Mouse (Mus musculus) myocyte (in vitro differentiated cells): Measurements from ENCODE around the gene Zfp451. TPM values are rescaled to one million over a fixed set of nuclear protein-coding genes. Genes with fewer than 3 reads are reported as not detected.
A peak's percentile ranks its signal among the peaks of the same experiment; 100 is the strongest.

Experiments used
- H3K27me3 ChIP-seq: one replicate; pipeline ENCODE4 v1.6.1; 2011; ENCODE audit not compliant: control insufficient read depth, insufficient read depth, insufficient read length
- H3K36me3 ChIP-seq: one replicate; pipeline ENCODE4 v1.6.1; 2011; ENCODE audit not compliant: control insufficient read depth, insufficient read depth
- H3K4me2 ChIP-seq: one replicate; pipeline ENCODE4 v1.6.1; 2011; ENCODE audit warnings: low read depth, control low read depth
- H3K4me3 ChIP-seq: one replicate; pipeline ENCODE4 v1.5.1; 2011; ENCODE audit warnings: mild to moderate bottlenecking, control low read depth, moderate library complexity
- H3K79me2 ChIP-seq: one replicate; pipeline ENCODE4 v1.6.1; 2011; ENCODE audit not compliant: control insufficient read depth, insufficient read depth
- H3ac ChIP-seq: one replicate; pipeline ENCODE4 v1.6.1; 2011; ENCODE audit not compliant: control insufficient read depth, insufficient read length
- E2F4 ChIP-seq: IDR thresholded peaks from one replicate; pipeline ENCODE4 v1.6.1; 2011; ENCODE audit warnings: mild to moderate bottlenecking, control low read depth, moderate library complexity; ENCODE audit not compliant: insufficient read depth
- MAX ChIP-seq: IDR thresholded peaks from one replicate; pipeline ENCODE4 v1.6.1; 2011; ENCODE audit warnings: low read depth, mild to moderate bottlenecking, control low read depth
- MYOD1 ChIP-seq, 3 experiments: IDR thresholded peaks; one replicate each; pipeline ENCODE4 v1.6.1; 2011; ENCODE audit warnings: control low read depth in 2 of 3, low read depth in 2 of 3, mild to moderate bottlenecking in 2 of 3, moderate library complexity in 1 of 3; ENCODE audit not compliant: insufficient read length in 2 of 3, control insufficient read depth in 1 of 3
- MYOG ChIP-seq, 3 experiments: IDR thresholded peaks; one replicate each; pipeline ENCODE4 v1.6.1; 2011; ENCODE audit warnings: control low read depth in 2 of 3, low read depth in 2 of 3, mild to moderate bottlenecking in 2 of 3; ENCODE audit not compliant: insufficient read length in 2 of 3, control insufficient read depth in 1 of 3, insufficient read depth in 1 of 3
- POLR2A ChIP-seq: IDR thresholded peaks from one replicate; pipeline ENCODE4 v1.6.1; 2011; ENCODE audit warnings: low read depth, mild to moderate bottlenecking, control low read depth, moderate library complexity; ENCODE audit not compliant: insufficient read length
- POLR2AphosphoS2 ChIP-seq: IDR thresholded peaks from one replicate; pipeline ENCODE4 v1.6.1; 2011; ENCODE audit warnings: low read depth, control low read depth; ENCODE audit not compliant: insufficient read length
- REST ChIP-seq: IDR thresholded peaks from one replicate; pipeline ENCODE4 v1.6.1; 2011; ENCODE audit warnings: mild to moderate bottlenecking, control low read depth, moderate library complexity; ENCODE audit not compliant: insufficient read depth, insufficient read length
- TCF12 ChIP-seq: IDR thresholded peaks from one replicate; pipeline ENCODE4 v1.6.1; 2011; ENCODE audit warnings: mild to moderate bottlenecking, control low read depth; ENCODE audit not compliant: poor library complexity, insufficient read depth, severe bottlenecking
- TCF3 ChIP-seq: IDR thresholded peaks from one replicate; pipeline ENCODE4 v1.6.1; 2011; ENCODE audit warnings: low read depth, control low read depth; ENCODE audit not compliant: insufficient read length
- USF1 ChIP-seq: IDR thresholded peaks from one replicate; pipeline ENCODE4 v1.6.1; 2011; ENCODE audit warnings: low read depth, mild to moderate bottlenecking, control low read depth, moderate library complexity
- polyA plus RNA-seq: library from polyadenylated mRNA; unstranded; fragments of >200 nt; fragmentation: generic; extraction: Trizol; gene quantifications from one replicate; pipeline ENCODE4 v1.2.1, GENCODE M21; 2012; ENCODE audit warnings: missing spikeins

Gene Zfp451
- polyA plus RNA-seq, 1 experiment, result 4.9 TPM

DNA sequence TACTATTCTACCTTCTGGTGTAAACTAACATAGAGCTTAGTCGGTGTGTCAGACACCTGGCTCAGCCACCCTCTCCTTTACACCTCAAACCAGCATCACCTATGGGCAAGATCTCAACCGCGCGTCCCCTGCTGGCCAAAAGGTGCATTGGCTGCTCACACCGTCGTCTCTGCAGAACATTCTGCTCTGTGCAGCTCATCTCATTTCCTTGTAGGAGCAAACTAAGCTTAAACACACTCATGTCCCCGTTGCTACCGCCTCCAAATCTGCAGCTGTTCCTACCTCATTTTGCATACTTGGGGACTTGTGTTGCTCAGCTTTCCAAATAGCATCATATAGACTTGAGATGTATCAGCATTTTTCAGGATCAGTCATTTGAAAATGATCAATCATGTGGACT, 71.5 kb downstream of the Zfp451 start:
- H3K79me2 ChIP-seq, result no peaks in the 10 kb centered on the region
- no peak overlapping the region for H3K4me3 ChIP-seq
- H3K27me3 ChIP-seq, result no peaks in the 10 kb centered on the region
- no peak overlapping the region for H3ac ChIP-seq
- peaks cover 4% of the 10 kb centered on the region for H3K36me3 ChIP-seq
- H3K4me2 ChIP-seq, result no peak overlapping the region
- no peak for TF ChIP-seq REST
- peak; percentile 27 for TF ChIP-seq POLR2AphosphoS2

DNA sequence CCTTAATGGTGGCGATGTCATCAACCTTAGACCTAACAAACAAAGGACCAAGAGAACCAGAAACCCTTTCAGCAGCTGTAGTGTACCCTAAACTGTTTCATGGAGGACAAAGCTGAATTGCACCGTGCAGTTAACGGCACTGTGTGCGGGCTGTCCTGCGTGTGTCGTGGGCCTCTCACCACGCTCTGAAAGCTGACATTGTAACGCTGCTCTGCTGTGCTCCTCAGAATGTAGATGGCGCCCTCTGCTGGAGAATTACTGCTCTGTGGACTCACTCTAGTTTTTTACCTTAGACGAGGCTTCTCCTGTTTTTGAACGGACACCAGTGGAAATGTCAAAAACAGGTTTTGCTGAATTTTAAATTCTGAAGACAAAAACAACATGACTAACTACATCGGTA, 75.1 kb downstream of the Zfp451 start:
- Histone ChIP-seq H3K4me2 (no peak overlapping the region), H3K36me3 (peaks cover 13% of the 10 kb centered on the region)

DNA sequence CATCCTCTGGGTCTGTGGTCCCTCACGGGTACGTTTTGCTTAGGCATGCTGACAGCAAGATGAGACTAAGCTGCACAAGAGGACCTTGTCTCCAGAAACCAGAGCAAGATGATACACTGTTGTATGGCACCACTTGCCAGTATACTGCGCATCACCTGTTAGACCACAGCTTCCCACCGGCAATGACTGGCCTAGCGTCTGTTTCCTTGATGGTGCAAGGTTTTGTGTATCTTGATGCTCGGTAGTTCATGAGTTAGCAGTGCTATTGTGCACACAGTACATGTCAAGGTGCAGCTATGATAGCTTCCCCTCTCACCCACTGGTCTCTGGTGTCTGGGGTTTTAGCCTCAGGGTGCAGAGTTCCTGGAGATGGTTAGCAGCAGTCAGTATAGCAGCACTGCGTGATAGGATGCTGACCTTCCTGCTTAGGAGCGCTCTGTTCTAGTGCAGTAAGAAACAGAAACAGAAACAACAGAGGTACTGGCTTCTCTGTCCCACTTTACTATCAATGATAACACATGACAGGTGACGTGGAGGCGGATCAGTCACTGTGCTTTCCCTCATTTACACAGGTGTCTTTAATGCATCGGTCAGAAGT, 75.6 kb downstream of the Zfp451 start:
- Histone ChIP-seq H3ac (no peak overlapping the region), H3K4me3 (no peak overlapping the region), H3K36me3 (peaks cover 13% of the 10 kb centered on the region), H3K27me3 (no peaks in the 10 kb centered on the region), H3K79me2 (no peaks in the 10 kb centered on the region), H3K4me2 (no peak overlapping the region)
- TF ChIP-seq E2F4, result no peak
- TF ChIP-seq TCF3, result no peak
- no peak for TF ChIP-seq MYOD1 (IDR thresholded peaks at IDR 0.05; ENCODE audit: control insufficient read depth in 1 of 3, insufficient read length in 2 of 3, low read depth in 2 of 3)
- TF ChIP-seq TCF12, result no peak
- TF ChIP-seq POLR2A, result no peak

More for the DNA sequence above, 75.1 kb downstream of the Zfp451 start:
- H3K79me2 ChIP-seq, result no peaks in the 10 kb centered on the region
- H3K4me3 ChIP-seq, result no peak overlapping the region
- H3K27me3 ChIP-seq, result no peaks in the 10 kb centered on the region
- H3ac ChIP-seq, result no peak overlapping the region
- no peak for TF ChIP-seq MAX
- TF ChIP-seq POLR2AphosphoS2, result peak; percentile 57

DNA sequence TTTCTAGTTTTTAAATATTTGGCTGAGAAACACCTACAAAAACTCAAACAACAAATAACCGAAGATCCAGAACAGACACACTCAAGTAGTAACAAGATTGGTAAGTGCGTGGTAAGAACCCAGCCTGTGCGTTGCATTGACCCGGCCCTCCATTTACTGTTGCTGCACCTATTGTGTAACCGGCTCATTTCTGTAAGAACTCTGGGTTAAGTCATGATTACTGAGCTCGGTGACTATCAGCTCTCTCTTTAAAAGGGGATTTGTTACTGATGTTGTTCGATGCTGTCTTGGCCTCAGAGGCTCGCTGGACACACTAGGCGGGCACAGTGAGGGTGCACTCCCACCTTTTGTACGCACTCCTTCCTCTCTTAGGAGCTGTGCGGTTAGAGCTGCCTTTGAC, 76.1 kb downstream of the Zfp451 start:
- H3K27me3 ChIP-seq, result no peaks in the 10 kb centered on the region
- TF ChIP-seq MYOD1 (IDR thresholded peaks at IDR 0.05; ENCODE audit: control insufficient read depth in 1 of 3, insufficient read length in 2 of 3, low read depth in 2 of 3), result no peak
- TF ChIP-seq MYOG (IDR thresholded peaks at IDR 0.05; ENCODE audit: control insufficient read depth in 1 of 3, insufficient read depth in 1 of 3, insufficient read length in 2 of 3, low read depth in 2 of 3), result no peak
- TF ChIP-seq POLR2AphosphoS2, result no peak
- no peaks in the 10 kb centered on the region for H3K79me2 ChIP-seq
- no peak overlapping the region for H3K4me2 ChIP-seq
- H3K4me3 ChIP-seq, result no peak overlapping the region
- H3K36me3 ChIP-seq, result peaks cover 13% of the 10 kb centered on the region
- H3ac ChIP-seq, result no peak overlapping the region

DNA sequence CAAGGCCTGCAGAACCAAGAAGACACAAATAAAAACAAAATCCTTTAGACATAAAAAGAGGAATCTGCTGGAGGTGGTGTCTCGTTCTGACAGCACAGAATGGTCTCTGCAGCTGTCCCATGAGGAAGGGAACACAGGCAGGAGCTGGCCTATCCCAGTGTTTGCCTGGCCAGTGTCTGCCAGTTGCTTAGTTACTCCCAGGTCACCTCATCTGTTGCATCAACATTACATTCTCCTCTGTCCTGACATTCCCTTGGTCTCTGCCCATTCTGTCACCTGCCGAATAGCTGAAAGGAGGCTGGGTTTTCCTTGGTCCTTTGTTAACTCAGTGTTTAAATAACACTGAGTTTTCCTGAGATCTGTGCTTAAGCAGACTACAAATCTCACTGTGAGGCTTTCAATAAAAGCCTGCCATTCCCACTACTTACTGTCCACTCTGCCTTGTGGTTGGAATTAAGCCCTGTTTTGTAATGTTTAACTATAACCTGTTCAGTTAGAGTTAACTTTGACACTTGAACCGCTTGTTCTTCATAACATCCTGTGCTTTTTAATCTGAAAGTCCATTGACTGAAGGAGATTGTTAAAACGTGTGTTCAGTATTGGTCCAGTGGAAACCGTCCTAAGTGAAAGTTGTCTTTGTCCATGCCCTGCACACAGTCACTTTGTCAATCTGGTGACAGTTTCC, 80.3 kb downstream of the Zfp451 start:
- no peak overlapping the region for H3K4me3 ChIP-seq
- peaks cover 27% of the 10 kb centered on the region for H3K36me3 ChIP-seq
- H3ac ChIP-seq, result no peak overlapping the region
- TF ChIP-seq MYOG (IDR thresholded peaks at IDR 0.05; ENCODE audit: control insufficient read depth in 1 of 3, insufficient read depth in 1 of 3, insufficient read length in 2 of 3, low read depth in 2 of 3) (peak in 1 of 3 experiments; percentile 41), USF1 (no peak)
- no peak overlapping the region for H3K4me2 ChIP-seq
- H3K27me3 ChIP-seq, result no peaks in the 10 kb centered on the region
- H3K79me2 ChIP-seq, result no peaks in the 10 kb centered on the region

DNA sequence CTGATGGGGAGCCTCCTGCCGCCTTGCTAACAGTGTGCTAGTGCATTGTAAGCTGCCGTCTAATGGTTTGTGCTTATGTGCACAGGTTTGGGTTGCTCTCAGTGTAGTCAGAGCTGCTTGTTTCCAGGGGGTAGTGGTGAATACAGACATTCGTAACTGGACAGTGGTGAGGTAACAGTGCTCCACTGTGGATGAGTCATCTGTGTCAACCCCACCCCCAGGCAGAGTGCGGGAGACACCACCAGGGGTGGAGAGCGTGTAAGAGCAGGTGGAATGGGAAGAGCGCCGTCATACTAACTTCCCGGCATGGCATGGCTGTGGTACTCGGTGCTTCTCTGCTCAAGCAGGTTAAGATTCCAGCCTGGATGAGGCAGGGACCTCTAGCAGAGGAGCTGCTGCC, 81.4 kb downstream of the Zfp451 start:
- no peak overlapping the region for H3ac ChIP-seq
- H3K4me2 ChIP-seq, result no peak overlapping the region
- no peaks in the 10 kb centered on the region for H3K79me2 ChIP-seq
- H3K4me3 ChIP-seq, result no peak overlapping the region
- no peaks in the 10 kb centered on the region for H3K27me3 ChIP-seq
- H3K36me3 ChIP-seq, result peaks cover 27% of the 10 kb centered on the region
- TF ChIP-seq POLR2A, result no peak
- peak in 1 of 3 experiments; percentile 17 for TF ChIP-seq MYOG (IDR thresholded peaks at IDR 0.05; ENCODE audit: control insufficient read depth in 1 of 3, insufficient read depth in 1 of 3, insufficient read length in 2 of 3, low read depth in 2 of 3)
- TF ChIP-seq TCF12, result no peak
- TF ChIP-seq TCF3, result no peak
- no peak for TF ChIP-seq REST
